Mouse (Mus musculus): ENCODE measurements at regions not wholly inside any gene's neighbourhood (a gene's known extent, or its start where the extent isn't known, plus 50 kb on each side); places are given as distances from the start of the nearest gene placed in this dataset.
"Not testable (repeated sequence)": the region's sequence is repeated elsewhere in the genome, so short reads cannot be mapped to it uniquely, and the experiment has no call there.

- no peak overlapping the region for H3K9ac ChIP-seq
- ATAC-seq (ENCODE audit: insufficient read depth, low FRiP score, low read depth) = no peak
- no peaks in the 10 kb centered on the region for H3K27me3 ChIP-seq (replicated peaks)
- no peak overlapping the region for H3K4me2 ChIP-seq
- H3K36me3 ChIP-seq = no peaks in the 10 kb centered on the region
- WGBS = 80% methylated on average over 2 of the region's 2 CpGs
- H3K9me3 ChIP-seq = no peaks in the 10 kb centered on the region
- no peak overlapping the region for H3K27ac ChIP-seq
- no peaks in the 10 kb centered on the region for H3K4me1 ChIP-seq
- H3K4me3 ChIP-seq (replicated peaks) = no peak overlapping the region
These were observed 96.2 kb upstream of the Fam3c start for GRCm38 (mm10) chr6:22452203-22452602.

DNA sequence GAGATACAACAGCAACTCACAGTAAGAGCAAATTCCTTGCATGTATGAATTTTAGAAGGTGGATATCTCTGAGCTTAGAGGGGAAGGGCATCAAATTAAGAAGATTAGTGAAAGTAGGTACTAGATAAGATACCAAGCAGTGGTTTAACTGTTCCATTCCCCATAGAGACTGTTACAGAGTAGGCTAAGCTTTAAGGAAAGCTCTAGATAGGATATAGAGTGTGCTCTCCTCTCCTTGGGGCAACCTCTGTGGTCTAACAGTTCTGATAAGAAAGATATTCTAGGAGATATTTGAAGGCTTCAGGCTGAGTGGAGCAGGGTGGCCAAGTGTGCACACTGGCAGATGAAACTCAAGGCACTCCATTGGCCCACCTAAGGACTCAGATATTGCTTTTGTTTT lies 94.5 kb upstream of the Fam3c start:
- H3K4me1 ChIP-seq = no peaks in the 10 kb centered on the region
- no peaks in the 10 kb centered on the region for H3K9me3 ChIP-seq
- H3K36me3 ChIP-seq = no peaks in the 10 kb centered on the region
- H3K27me3 ChIP-seq (replicated peaks) = no peaks in the 10 kb centered on the region
- H3K4me2 ChIP-seq = no peak overlapping the region
- no peak overlapping the region for H3K27ac ChIP-seq
- H3K4me3 ChIP-seq (replicated peaks) = no peak overlapping the region
- no peak overlapping the region for H3K9ac ChIP-seq
- ATAC-seq (ENCODE audit: insufficient read depth, low FRiP score, low read depth) = no peak

DNA sequence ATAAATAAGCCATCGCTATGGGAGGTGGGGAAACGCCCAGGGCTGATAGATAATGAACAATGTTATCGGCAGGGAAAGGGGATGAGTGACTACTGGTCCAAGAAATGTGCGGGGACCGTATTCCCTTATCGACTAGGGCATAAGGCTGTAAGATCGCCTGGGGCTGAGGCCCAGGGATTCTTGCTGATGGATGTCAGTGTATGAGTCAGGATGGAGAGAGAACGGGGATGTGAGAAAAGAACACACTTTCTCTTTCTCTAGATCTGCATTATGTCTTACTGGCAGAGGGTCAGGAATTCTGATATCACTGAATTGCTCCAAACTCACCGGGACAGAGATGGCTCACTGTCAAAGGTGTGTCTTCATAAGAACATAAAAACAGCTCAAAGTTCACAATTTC lies 92.9 kb upstream of the Fam3c start:
- no peak overlapping the region for H3K9ac ChIP-seq
- no peak overlapping the region for H3K4me3 ChIP-seq (replicated peaks)
- WGBS = 79% methylated on average over 9 of the region's 9 CpGs
- no peaks in the 10 kb centered on the region for H3K9me3 ChIP-seq
- no peak overlapping the region for H3K27ac ChIP-seq
- H3K4me2 ChIP-seq = no peak overlapping the region
- H3K4me1 ChIP-seq = 0 out of 2 replicates have a peak, but pooled peaks cover 1% of the 10 kb centered on the region
- no peak for ATAC-seq (ENCODE audit: insufficient read depth, low FRiP score, low read depth)
- no peaks in the 10 kb centered on the region for H3K27me3 ChIP-seq (replicated peaks)
- no peaks in the 10 kb centered on the region for H3K36me3 ChIP-seq

DNA sequence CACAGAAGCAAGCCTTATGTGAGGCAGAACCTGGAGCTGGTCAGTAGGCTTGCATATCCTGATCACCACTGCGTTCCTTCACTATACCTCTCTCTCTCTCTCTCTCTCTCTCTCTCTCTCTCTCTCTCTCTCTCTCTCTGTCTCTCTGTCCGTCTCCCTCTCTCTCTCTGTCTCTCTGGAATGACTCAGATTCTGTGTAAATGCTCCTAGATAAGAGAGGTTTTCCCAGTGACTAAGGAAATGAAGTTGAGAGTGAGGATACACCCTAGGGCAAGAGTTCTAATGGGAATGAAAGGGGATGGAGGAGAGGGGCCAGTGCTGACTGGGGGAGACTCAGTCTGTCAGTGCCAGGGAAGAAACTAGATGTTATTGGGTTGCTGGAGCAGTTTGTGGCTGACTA lies 91.6 kb upstream of the Fam3c start:
- Histone ChIP-seq H3K4me3 (replicated peaks) (no peak overlapping the region), H3K4me1 (peaks cover 8% of the 10 kb centered on the region), H3K9ac (no peak overlapping the region), H3K9me3 (no peaks in the 10 kb centered on the region), H3K36me3 (no peaks in the 10 kb centered on the region), H3K4me2 (no peak overlapping the region), H3K27ac (no peak overlapping the region), H3K27me3 (replicated peaks) (no peaks in the 10 kb centered on the region)
- ATAC-seq (ENCODE audit: insufficient read depth, low FRiP score, low read depth) = no peak
- 45% methylated on average over 2 of the region's 2 CpGs for WGBS

DNA sequence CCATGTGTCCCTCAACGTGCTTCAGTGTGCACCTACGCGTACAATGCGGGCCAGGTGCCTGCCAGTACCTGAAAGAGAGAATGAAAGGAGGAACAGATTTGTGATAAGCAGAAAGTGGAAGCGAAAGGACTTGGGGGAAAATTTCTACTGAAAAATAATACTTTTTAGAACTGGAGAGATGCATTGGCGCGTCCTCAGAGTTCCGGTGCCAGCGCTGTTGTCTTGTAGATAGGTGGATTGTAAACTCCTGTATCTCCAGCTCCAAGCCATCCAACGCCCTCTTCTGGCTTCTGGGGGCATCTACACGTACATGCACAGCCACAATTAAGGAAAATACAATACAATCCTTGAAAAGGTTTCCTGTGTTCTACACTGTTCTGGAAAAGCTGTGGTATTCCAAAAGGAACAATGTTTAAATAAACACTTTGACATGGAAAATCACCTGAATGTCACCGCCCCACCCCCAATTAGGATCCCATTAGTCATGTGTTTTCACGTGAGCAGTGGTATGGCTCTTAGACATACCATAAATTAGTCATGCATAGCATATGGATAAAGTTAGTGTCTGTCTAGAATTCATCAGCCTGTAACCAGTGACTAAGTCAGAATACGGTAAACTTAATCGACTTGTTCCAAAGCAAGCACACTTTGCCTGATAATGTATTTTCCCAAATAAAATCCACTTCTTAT lies 90.7 kb upstream of the Fam3c start:
- Histone ChIP-seq H3K4me2 (no peak overlapping the region), H3K9ac (no peak overlapping the region), H3K9me3 (no peaks in the 10 kb centered on the region), H3K4me1 (peaks cover 8% of the 10 kb centered on the region), H3K27ac (no peak overlapping the region), H3K27me3 (replicated peaks) (no peaks in the 10 kb centered on the region), H3K36me3 (no peaks in the 10 kb centered on the region), H3K4me3 (replicated peaks) (no peak overlapping the region)
- WGBS = 80% methylated on average over 15 of the region's 15 CpGs
- ATAC-seq (ENCODE audit: insufficient read depth, low FRiP score, low read depth) = no peak

- not testable (repeated sequence) for H3K9ac ChIP-seq; ATAC-seq (ENCODE audit: insufficient read depth, low FRiP score, low read depth); H3K36me3 ChIP-seq; H3K4me3 ChIP-seq (replicated peaks); H3K4me1 ChIP-seq; H3K27me3 ChIP-seq (replicated peaks); H3K9me3 ChIP-seq; H3K4me2 ChIP-seq
- WGBS = 76% methylated on average over 6 of the region's 6 CpGs
- peak overlapping the region; percentile 66; the same call in 1 of the 2 replicates for H3K27ac ChIP-seq
These were observed 88.8 kb upstream of the Fam3c start for GRCm38 (mm10) chr6:22444856-22445255.

DNA sequence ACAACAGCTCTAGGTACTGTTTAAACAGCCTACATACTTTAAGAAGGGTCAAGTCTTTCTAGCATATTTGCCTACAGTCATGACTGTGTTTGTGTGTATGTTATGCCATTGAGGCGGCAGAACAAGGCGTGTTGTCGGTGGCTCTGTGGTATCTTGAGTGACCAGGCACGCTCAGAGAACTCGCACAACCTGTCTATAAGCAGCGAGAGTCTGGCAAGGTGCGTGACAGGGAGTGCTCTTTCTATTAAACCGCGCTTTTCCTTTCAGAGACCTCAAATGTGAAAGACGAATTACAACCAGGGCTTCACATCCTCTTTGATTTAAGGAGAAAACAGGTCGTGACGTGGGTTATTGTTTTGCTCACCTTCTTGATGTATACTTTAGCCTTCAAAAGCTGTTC lies 88.2 kb upstream of the Fam3c start:
- H3K4me2 ChIP-seq = no peak overlapping the region
- peaks cover 8% of the 10 kb centered on the region for H3K4me1 ChIP-seq
- H3K9me3 ChIP-seq = no peaks in the 10 kb centered on the region
- H3K36me3 ChIP-seq = no peaks in the 10 kb centered on the region
- H3K4me3 ChIP-seq (replicated peaks) = no peak overlapping the region
- H3K27ac ChIP-seq = peak overlapping the region; percentile 66; the same call in 1 of the 2 replicates
- H3K27me3 ChIP-seq (replicated peaks) = no peaks in the 10 kb centered on the region
- H3K9ac ChIP-seq = no peak overlapping the region
- peak; percentile 68 for ATAC-seq (ENCODE audit: insufficient read depth, low FRiP score, low read depth)
- 64% methylated on average over 12 of the region's 12 CpGs for WGBS

DNA sequence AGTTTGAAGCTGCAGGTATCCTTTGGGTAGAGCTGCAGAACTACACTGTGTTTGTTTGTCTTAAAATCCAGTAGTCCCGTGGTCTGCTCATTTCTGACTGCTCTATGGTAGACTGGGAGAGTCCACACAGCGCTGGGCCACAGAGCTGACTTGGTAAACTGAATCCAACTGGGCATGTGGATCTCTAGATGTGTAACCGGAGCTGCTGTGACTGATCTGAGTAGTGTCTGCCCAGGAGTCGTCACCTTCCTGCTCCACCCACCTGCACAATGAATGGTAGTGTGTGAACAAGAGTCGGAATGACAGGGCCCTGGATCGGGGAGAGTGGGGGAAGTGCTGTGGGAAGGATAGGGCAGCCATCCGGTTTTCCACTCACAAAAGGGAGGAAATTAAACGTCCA lies 87.5 kb upstream of the Fam3c start:
- H3K4me2 ChIP-seq = no peak overlapping the region
- H3K9ac ChIP-seq = no peak overlapping the region
- H3K9me3 ChIP-seq = no peaks in the 10 kb centered on the region
- ATAC-seq (ENCODE audit: insufficient read depth, low FRiP score, low read depth) = peak; percentile 57
- WGBS = 30% methylated on average over 8 of the region's 8 CpGs
- peak overlapping the region; percentile 66 for H3K27ac ChIP-seq
- H3K36me3 ChIP-seq = no peaks in the 10 kb centered on the region
- H3K4me1 ChIP-seq = peaks cover 8% of the 10 kb centered on the region
- no peak overlapping the region for H3K4me3 ChIP-seq (replicated peaks)
- H3K27me3 ChIP-seq (replicated peaks) = no peaks in the 10 kb centered on the region

- WGBS = 47% methylated on average over 3 of the region's 3 CpGs
- H3K36me3 ChIP-seq = no peaks in the 10 kb centered on the region
- H3K9me3 ChIP-seq = no peaks in the 10 kb centered on the region
- peaks cover 8% of the 10 kb centered on the region for H3K4me1 ChIP-seq
- H3K4me2 ChIP-seq = no peak overlapping the region
- no peak overlapping the region for H3K4me3 ChIP-seq (replicated peaks)
- H3K27me3 ChIP-seq (replicated peaks) = no peaks in the 10 kb centered on the region
- no peak overlapping the region for H3K9ac ChIP-seq
- ATAC-seq (ENCODE audit: insufficient read depth, low FRiP score, low read depth) = no peak
- peak overlapping the region; percentile 66; the same call in 1 of the 2 replicates for H3K27ac ChIP-seq
These were observed 87.1 kb upstream of the Fam3c start for GRCm38 (mm10) chr6:22443170-22443569.

- no peak overlapping the region for H3K4me2 ChIP-seq
- H3K27ac ChIP-seq = no peak overlapping the region
- ATAC-seq (ENCODE audit: insufficient read depth, low FRiP score, low read depth) = no peak; the same call in 1 of the 2 replicates
- no peaks in the 10 kb centered on the region for H3K9me3 ChIP-seq
- H3K4me1 ChIP-seq = peaks cover 8% of the 10 kb centered on the region
- no peak overlapping the region for H3K4me3 ChIP-seq (replicated peaks)
- H3K9ac ChIP-seq = no peak overlapping the region
- WGBS = 82% methylated on average over 8 of the region's 8 CpGs
- H3K27me3 ChIP-seq (replicated peaks) = no peaks in the 10 kb centered on the region
- no peaks in the 10 kb centered on the region for H3K36me3 ChIP-seq
These were observed 86.5 kb upstream of the Fam3c start for GRCm38 (mm10) chr6:22442591-22442990.

- H3K4me1 ChIP-seq = peaks cover 8% of the 10 kb centered on the region
- H3K9ac ChIP-seq = no peak overlapping the region
- no peak overlapping the region for H3K4me2 ChIP-seq
- WGBS = 78% methylated on average over 9 of the region's 9 CpGs
- H3K36me3 ChIP-seq = no peaks in the 10 kb centered on the region
- no peak for ATAC-seq (ENCODE audit: insufficient read depth, low FRiP score, low read depth)
- H3K9me3 ChIP-seq = no peaks in the 10 kb centered on the region; the same call in 1 of the 2 replicates
- no peak overlapping the region for H3K27ac ChIP-seq
- no peaks in the 10 kb centered on the region for H3K27me3 ChIP-seq (replicated peaks)
- H3K4me3 ChIP-seq (replicated peaks) = no peak overlapping the region
These were observed 83.8 kb upstream of the Fam3c start for GRCm38 (mm10) chr6:22439871-22440270.

DNA sequence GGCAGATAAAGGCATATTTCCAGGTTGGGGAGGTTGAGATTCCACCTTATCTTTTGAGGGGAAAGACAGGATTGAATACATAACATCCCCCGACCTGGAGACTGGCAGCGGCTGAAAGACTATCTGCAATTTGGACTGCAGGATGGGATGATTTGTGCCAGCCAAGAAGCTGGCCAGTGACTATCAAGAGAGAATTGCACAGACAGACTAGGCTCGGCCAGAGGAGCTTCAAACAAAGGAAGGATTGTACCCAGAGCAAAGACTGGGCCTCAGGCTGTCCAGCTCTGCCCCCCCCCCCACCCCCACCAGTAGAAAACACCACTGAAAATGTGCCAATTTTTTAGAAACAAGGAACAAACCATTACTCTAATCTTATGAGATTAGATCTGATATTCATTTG lies 73.0 kb upstream of the Fam3c start:
- Histone ChIP-seq H3K9ac (no peak overlapping the region), H3K4me2 (no peak overlapping the region), H3K4me3 (replicated peaks) (no peak overlapping the region), H3K9me3 (no peaks in the 10 kb centered on the region), H3K36me3 (no peaks in the 10 kb centered on the region), H3K4me1 (no peaks in the 10 kb centered on the region), H3K27me3 (replicated peaks) (no peaks in the 10 kb centered on the region), H3K27ac (no peak overlapping the region; the same call in 1 of the 2 replicates)
- 40% methylated on average over 3 of the region's 3 CpGs for WGBS
- no peak for ATAC-seq (ENCODE audit: insufficient read depth, low FRiP score, low read depth)
